Mouse (Mus musculus) midbrain, embryonic 14.5 days (tissue): ENCODE results near the gene Cotl1. TPM values are rescaled to one million over a fixed set of nuclear protein-coding genes. Genes with fewer than 3 reads are reported as not detected.
"Not testable (repeated sequence)": the region's sequence is repeated elsewhere in the genome, so short reads cannot be mapped to it uniquely, and the experiment has no call there.

Experiments used
- ATAC-seq: fragments of 200-750 bp; cut with Nextera tagmentation; 2 replicates; pipeline ENCODE4 v1.8.0; 2017; ENCODE audit warnings: moderate number of reproducible peaks, moderate library complexity; ENCODE audit not compliant: low FRiP score, low TSS enrichment
- DNase-seq: peaks from one replicate; pipeline ENCODE4 v3.0.0-alpha.2; 2015
- H3K27ac ChIP-seq: fragments of 300-500 bp; sonication (generic); replicated peaks from 2 replicates; pipeline ENCODE4 v1.5.1; 2014; ENCODE audit warnings: mild to moderate bottlenecking, low read depth, low read length, moderate library complexity
- H3K27me3 ChIP-seq: fragments of 300-500 bp; sonication (generic); 2 replicates; pipeline ENCODE4 v1.6.1; 2014; ENCODE audit warnings: low read length, control low read depth, mixed read lengths; ENCODE audit not compliant: control insufficient read depth, insufficient read depth
- H3K36me3 ChIP-seq: fragments of 300-500 bp; sonication (generic); 2 replicates; pipeline ENCODE4 v1.6.1; 2014; ENCODE audit warnings: low read length, control low read depth; ENCODE audit not compliant: control insufficient read depth, insufficient read depth
- H3K4me1 ChIP-seq: fragments of 300-500 bp; sonication (generic); 2 replicates; pipeline ENCODE4 v1.6.1; 2014; ENCODE audit warnings: mild to moderate bottlenecking, antibody characterized with exemption, low read length, control low read depth; ENCODE audit not compliant: control insufficient read depth, insufficient read depth
- H3K4me2 ChIP-seq: fragments of 300-500 bp; sonication (generic); 2 replicates; pipeline ENCODE4 v1.6.1; 2014; ENCODE audit warnings: mild to moderate bottlenecking, low read length, moderate library complexity
- H3K4me3 ChIP-seq: fragments of 300-500 bp; sonication (generic); replicated peaks from 2 replicates; pipeline ENCODE4 v1.5.1; 2014; ENCODE audit warnings: low read depth, low read length
- H3K9ac ChIP-seq: fragments of 300-500 bp; sonication (generic); replicated peaks from 2 replicates; pipeline ENCODE4 v1.6.1; 2014; ENCODE audit warnings: mild to moderate bottlenecking, low read length, moderate library complexity
- H3K9me3 ChIP-seq: fragments of 300-500 bp; sonication (generic); 2 replicates; pipeline ENCODE4 v1.6.1; 2016; ENCODE audit warnings: low read length, control low read depth, mixed read lengths; ENCODE audit not compliant: control insufficient read depth
- WGBS: fragments of 180-500 bp; shearing (Covaris S2); extraction: QIAGEN DNeasy Blood & Tissue Kit; methylation state at CpG from one replicate; pipeline ENCODE4 v1.1.7; 2014; 5-methylcytosine and 5-hydroxymethylcytosine counted together
- polyA plus RNA-seq: library from polyadenylated mRNA; unstranded; fragments of >200 nt; fragmentation: Nextera tagmentation; extraction: Ambion mirVana; gene quantifications from 2 replicates; pipeline ENCODE4 v1.2.1, GENCODE M21; 2014

The Cotl1 gene
- polyA plus RNA-seq, 1 experiment from 2014 or later, result 291 TPM

- not testable (repeated sequence) for H3K4me2 ChIP-seq, H3K27ac ChIP-seq, ATAC-seq, H3K27me3 ChIP-seq, H3K4me3 ChIP-seq, H3K4me1 ChIP-seq, H3K36me3 ChIP-seq, DNase-seq, H3K9me3 ChIP-seq, H3K9ac ChIP-seq
- 86% methylated on average over 7 of the region's 7 CpGs for WGBS
These were observed 5.4 kb upstream of the Cotl1 start for GRCm38 (mm10) chr8:119845741-119846140.

DNA sequence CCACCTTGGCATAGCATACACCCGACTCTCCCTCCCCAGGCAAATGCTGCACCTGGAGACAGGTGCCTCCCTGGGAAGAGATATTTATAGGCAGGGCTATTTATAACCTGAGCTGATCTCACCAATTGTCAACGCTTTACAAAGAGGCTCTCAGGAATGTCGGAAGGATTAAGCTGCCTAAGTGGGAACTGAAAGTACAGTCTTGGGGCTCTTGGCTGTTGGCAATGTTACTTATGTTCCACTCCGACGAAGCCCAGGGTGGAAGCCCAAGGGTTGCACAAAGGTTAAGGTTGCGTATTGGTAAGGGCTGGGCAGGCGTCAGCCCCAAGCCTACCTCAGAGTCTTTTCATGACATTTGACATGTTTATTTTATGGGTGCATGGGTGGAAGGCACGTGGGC lies 4.2 kb upstream of the Cotl1 start:
- Histone ChIP-seq H3K36me3 (no peaks in the 10 kb centered on the region), H3K4me2 (no peak overlapping the region), H3K9ac (no peak overlapping the region), H3K27me3 (no peaks in the 10 kb centered on the region), H3K4me1 (peaks cover 10% of the 10 kb centered on the region), H3K4me3 (no peak overlapping the region), H3K9me3 (no peaks in the 10 kb centered on the region), H3K27ac (no peak overlapping the region)
- no peak for DNase-seq
- WGBS, result 47% methylated on average over 8 of the region's 8 CpGs
- ATAC-seq, result no peak

DNA sequence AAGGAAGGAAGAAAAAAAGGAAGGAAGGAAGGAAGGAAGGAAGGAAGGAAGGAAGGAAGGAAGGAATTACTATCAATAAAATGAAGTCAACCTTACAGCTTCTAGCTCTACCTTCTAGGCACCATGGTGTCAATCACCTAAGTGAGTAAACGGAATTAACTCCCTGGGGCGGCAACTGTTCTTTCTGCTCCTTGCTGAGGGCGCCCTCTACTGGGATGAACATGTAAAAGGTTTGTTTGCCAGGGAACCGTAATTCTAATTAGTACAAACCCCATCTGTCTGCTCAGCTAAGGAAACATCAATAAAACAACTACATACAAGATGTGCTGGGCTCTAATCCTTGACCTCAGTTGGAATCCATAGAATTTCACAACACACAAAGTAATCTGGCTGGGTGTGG lies 3.1 kb upstream of the Cotl1 start:
- Histone ChIP-seq H3K36me3 (no peaks in the 10 kb centered on the region), H3K4me3 (no peak overlapping the region), H3K27ac (no peak overlapping the region), H3K9me3 (no peaks in the 10 kb centered on the region), H3K27me3 (no peaks in the 10 kb centered on the region), H3K4me1 (peaks cover 19% of the 10 kb centered on the region), H3K9ac (no peak overlapping the region), H3K4me2 (no peak overlapping the region)
- ATAC-seq, result no peak
- peak; percentile 90 for DNase-seq
- WGBS, result 3% methylated on average over 4 of the region's 4 CpGs

DNA sequence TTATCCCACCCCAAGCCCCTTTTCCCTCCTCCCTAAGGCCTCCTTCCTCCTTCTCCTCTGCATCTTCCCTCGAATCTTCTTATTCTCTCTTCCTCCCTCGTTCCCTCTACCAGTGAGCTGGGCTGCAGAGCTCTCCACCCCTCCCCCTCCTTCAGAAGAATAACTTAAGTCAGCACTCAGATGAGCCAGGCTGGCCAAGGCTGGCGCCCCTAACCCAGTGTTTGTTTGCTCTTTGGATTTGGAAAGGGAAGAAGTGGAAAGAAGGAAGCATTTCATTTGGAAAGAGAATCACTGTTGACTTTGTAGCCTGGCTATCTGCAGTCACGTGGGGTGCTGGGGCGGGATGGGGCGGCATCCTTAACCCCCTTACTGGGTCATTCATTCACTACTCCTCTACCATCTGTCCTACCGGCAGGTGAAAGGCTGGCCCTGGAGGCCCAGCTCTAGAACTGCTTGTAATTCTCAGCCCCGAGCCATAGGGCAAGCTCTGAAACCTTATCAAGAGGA lies 614 bp upstream of the Cotl1 start:
- Histone ChIP-seq H3K9ac (peak overlapping the region; percentile 78), H3K27ac (peak overlapping the region; percentile 87), H3K4me1 (peaks cover 43% of the 10 kb centered on the region), H3K4me3 (peak overlapping the region; percentile 73), H3K27me3 (no peaks in the 10 kb centered on the region), H3K36me3 (0 out of 2 replicates have a peak, but pooled peaks cover 3% of the 10 kb centered on the region), H3K4me2 (peak overlapping the region; percentile 78), H3K9me3 (no peaks in the 10 kb centered on the region)
- 8% methylated on average over 8 of the region's 8 CpGs for WGBS
- DNase-seq (peak; percentile 57), ATAC-seq (peak; percentile 38; the same call in 1 of the 2 replicates)

GRCm38 (mm10) chr8:119839419-119840021 lies 824 bp downstream of the Cotl1 start:
- Histone ChIP-seq H3K4me2 (peak overlapping the region; percentile 78), H3K9ac (peak overlapping the region; percentile 78), H3K4me3 (peak overlapping the region; percentile 73), H3K27me3 (no peaks in the 10 kb centered on the region), H3K27ac (peak overlapping the region; percentile 87), H3K9me3 (no peaks in the 10 kb centered on the region), H3K36me3 (0 out of 2 replicates have a peak, but pooled peaks cover 3% of the 10 kb centered on the region), H3K4me1 (peaks cover 48% of the 10 kb centered on the region)
- ATAC-seq, result 0 out of 2 replicates have a peak, but pooled peaks have one; percentile 2
- DNase-seq, result peak; percentile 54
- WGBS, result 10% methylated on average over 14 of the region's 14 CpGs

DNA sequence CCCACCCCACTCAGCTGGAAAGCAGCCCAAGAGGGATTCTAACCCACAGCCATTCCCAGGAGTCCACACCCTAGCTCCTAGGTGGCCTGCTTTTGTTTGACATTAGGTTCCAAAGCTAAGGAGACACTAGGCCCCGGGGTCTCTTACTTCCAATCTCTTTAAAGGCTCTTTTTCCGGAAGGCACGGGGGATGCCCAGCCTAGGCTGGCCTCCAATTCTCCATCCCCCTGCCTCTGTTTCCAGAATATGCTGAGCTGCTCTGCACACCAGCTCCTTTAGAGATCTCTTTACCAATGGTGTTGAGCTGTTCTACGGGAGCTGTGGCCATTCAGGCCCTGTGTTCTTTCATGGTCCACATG lies 1.4 kb downstream of the Cotl1 start:
- 40% methylated on average over 4 of the region's 4 CpGs for WGBS
- peak overlapping the region; percentile 78 for H3K4me2 ChIP-seq
- peak overlapping the region; percentile 78 for H3K9ac ChIP-seq
- H3K9me3 ChIP-seq, result no peaks in the 10 kb centered on the region
- H3K36me3 ChIP-seq, result 0 out of 2 replicates have a peak, but pooled peaks cover 7% of the 10 kb centered on the region
- H3K27me3 ChIP-seq, result no peaks in the 10 kb centered on the region
- H3K4me1 ChIP-seq, result peaks cover 48% of the 10 kb centered on the region
- no peak for ATAC-seq
- peak overlapping the region; percentile 73 for H3K4me3 ChIP-seq
- DNase-seq, result no peak
- peak overlapping the region; percentile 55; the same call in 1 of the 2 replicates for H3K27ac ChIP-seq

DNA sequence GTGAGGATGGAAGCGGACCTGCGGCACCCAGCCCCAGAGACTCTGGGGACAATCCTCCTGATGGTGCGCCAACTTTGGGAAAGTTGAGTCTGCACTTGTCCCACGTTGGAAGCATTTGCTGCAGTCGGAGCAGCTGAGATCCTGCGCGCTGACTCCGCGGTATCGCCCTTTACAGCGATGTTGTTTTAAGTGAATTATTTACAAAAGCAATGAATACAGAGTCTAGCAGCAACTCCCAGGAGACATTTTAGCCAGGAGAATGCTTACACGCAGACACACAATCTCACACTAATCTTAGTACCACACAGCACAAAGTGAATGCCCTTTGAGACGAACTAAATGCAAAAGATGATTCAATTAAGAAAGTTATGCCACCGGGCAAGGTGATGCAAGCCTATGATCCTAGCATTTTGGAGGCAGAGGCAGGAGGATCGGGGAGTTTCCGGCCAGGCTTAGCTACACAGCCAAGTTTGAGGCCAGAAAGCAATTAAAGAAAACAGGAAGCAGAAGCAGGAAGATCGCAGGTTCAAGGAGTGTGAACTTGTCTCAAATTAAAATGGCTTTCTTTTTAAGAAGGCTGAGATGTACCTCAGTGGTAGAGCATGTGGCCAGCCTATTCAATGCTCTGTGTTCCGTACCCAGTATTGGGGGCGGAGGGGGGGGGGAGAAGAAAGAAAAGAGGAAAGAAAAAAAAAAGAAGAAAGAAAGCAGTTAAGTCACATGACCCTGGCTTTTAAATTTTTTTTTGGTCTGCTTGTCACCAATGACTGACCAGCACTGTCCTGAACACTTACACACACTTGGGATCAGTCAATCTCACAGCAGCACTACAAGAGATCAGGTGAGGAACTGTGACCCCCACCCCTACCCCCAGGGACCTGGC lies 2.0 kb downstream of the Cotl1 start:
- no peaks in the 10 kb centered on the region for H3K9me3 ChIP-seq
- H3K4me3 ChIP-seq, result peak overlapping the region; percentile 73
- ATAC-seq (no peak), DNase-seq (no peak)
- H3K27ac ChIP-seq, result peak overlapping the region; percentile 55
- H3K36me3 ChIP-seq, result 0 out of 2 replicates have a peak, but pooled peaks cover 7% of the 10 kb centered on the region
- peaks cover 49% of the 10 kb centered on the region for H3K4me1 ChIP-seq
- 63% methylated on average over 19 of the region's 19 CpGs for WGBS
- H3K9ac ChIP-seq, result peak overlapping the region; percentile 78
- no peaks in the 10 kb centered on the region for H3K27me3 ChIP-seq
- H3K4me2 ChIP-seq, result peak overlapping the region; percentile 78

DNA sequence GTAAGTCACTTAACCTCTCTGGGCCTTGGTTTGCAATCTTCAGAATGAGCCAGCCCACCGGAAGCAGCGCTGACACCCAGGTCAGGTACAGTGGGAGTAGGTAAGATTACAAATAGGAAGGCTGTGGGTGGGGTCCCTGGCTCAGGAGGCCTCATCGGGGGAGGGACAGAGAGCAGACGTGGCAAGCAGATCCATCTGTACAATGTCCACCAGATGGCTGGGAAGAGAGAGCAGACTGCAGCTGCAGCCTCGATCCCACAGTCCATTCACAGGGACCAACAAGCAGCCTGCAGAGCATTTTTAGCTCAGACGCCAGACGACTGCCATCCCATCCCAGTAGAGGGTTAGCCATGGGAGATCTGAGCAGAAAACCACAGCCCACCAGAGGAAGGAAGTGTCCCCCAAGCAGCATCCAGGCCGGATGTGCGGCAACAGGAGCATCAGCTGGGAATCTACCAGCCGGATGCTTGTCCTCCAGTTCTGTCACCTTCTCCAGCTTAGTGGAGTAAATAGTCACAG lies 2.7 kb downstream of the Cotl1 start:
- peaks cover 56% of the 10 kb centered on the region for H3K4me1 ChIP-seq
- WGBS, result 53% methylated on average over 10 of the region's 10 CpGs
- no peak for DNase-seq

More for the DNA sequence above, 2.7 kb downstream of the Cotl1 start:
- Histone ChIP-seq H3K36me3 (0 out of 2 replicates have a peak, but pooled peaks cover 7% of the 10 kb centered on the region), H3K9ac (peak overlapping the region; percentile 1; the same call in 1 of the 2 replicates), H3K27ac (peak overlapping the region; percentile 22; the same call in 1 of the 2 replicates), H3K4me2 (peak overlapping the region; percentile 78), H3K4me3 (peak overlapping the region; percentile 73), H3K27me3 (no peaks in the 10 kb centered on the region), H3K9me3 (no peaks in the 10 kb centered on the region)
- no peak for ATAC-seq
